Mouse (Mus musculus) cortical plate, adult 2 months (tissue): ENCODE data around the gene Zc3h18. TPM values are rescaled to one million over a fixed set of nuclear protein-coding genes. Genes with fewer than 3 reads are reported as not detected.

ENCODE experiments used
- H3K27ac ChIP-seq: fragments of 200-500 bp; 2 replicates; pipeline ENCODE4 v1.5.1; 2012; ENCODE audit warnings: low read length, control low read depth, inconsistent platforms; ENCODE audit not compliant: insufficient read depth
- H3K4me1 ChIP-seq: fragments of 200-500 bp; 2 replicates; pipeline ENCODE4 v1.6.1; 2011; ENCODE audit warnings: low read length; ENCODE audit not compliant: control insufficient read depth, insufficient read depth
- H3K4me3 ChIP-seq: fragments of 200-500 bp; 2 replicates; pipeline ENCODE4 v1.5.1; 2011; ENCODE audit warnings: mild to moderate bottlenecking, low read length, control low read depth; ENCODE audit not compliant: insufficient read depth
- CTCF ChIP-seq: fragments of 200-500 bp; IDR thresholded peaks from 2 replicates; pipeline ENCODE4 v1.5.1; 2011; ENCODE audit warnings: mild to moderate bottlenecking, control low read depth, low read length; ENCODE audit not compliant: insufficient read depth; ENCODE audit errors: extremely low read depth
- POLR2A ChIP-seq: fragments of 200-500 bp; IDR thresholded peaks from 2 replicates; pipeline ENCODE4 v1.6.1; 2011; ENCODE audit warnings: mild to moderate bottlenecking, low read length, control low read depth; ENCODE audit not compliant: insufficient read depth; ENCODE audit errors: extremely low read depth
- polyA plus RNA-seq: library from polyadenylated mRNA; depleted of rRNA; stranded (reverse); fragments of >200 nt; gene quantifications from 2 replicates; pipeline ENCODE4 v1.2.3, GENCODE M21; 2012

The Zc3h18 gene
- polyA plus RNA-seq, 1 experiment = 33.0 TPM

GRCm38 (mm10) chr8:122442356-122442755 is 65.9 kb downstream of the Zc3h18 start:
- Histone ChIP-seq H3K4me1 (no peaks in the 10 kb centered on the region), H3K4me3 (peak overlapping the region; percentile 71), H3K27ac (no peak overlapping the region)
- TF ChIP-seq CTCF = no peak
- no peak for TF ChIP-seq POLR2A

GRCm38 (mm10) chr8:122442781-122443180 is 66.4 kb downstream of the Zc3h18 start:
- Histone ChIP-seq H3K4me3 (peak overlapping the region; percentile 71), H3K4me1 (no peaks in the 10 kb centered on the region), H3K27ac (no peak overlapping the region)
- TF ChIP-seq POLR2A (no peak), CTCF (no peak)

GRCm38 (mm10) chr8:122443262-122444006 is 67.0 kb downstream of the Zc3h18 start, which contains the start of gene Mvd:
TSS of gene Mvd (minus strand) at chr8:122443422.
- H3K27ac ChIP-seq = peak within 1 kb of the TSS; percentile 79
- H3K4me1 ChIP-seq = no peaks in the 10 kb centered on the region
- H3K4me3 ChIP-seq = peak within 1 kb of the TSS; percentile 71
- no peak for TF ChIP-seq CTCF
- peak; percentile 98 for TF ChIP-seq POLR2A

GRCm38 (mm10) chr8:122444058-122444748 is 67.8 kb downstream of the Zc3h18 start:
- Histone ChIP-seq H3K27ac (peak overlapping the region; percentile 79), H3K4me3 (peak overlapping the region; percentile 71), H3K4me1 (no peaks in the 10 kb centered on the region)
- TF ChIP-seq CTCF = no peak
- TF ChIP-seq POLR2A = peak; percentile 56

- Histone ChIP-seq H3K4me1 (no peaks in the 10 kb centered on the region), H3K4me3 (no peak overlapping the region), H3K27ac (no peak overlapping the region)
- TF ChIP-seq POLR2A (no peak), CTCF (no peak)
Measured at GRCm38 (mm10) chr8:122445203-122445602, 68.8 kb downstream of the Zc3h18 start.

GRCm38 (mm10) chr8:122451161-122451703 is 74.8 kb downstream of the Zc3h18 start:
- Histone ChIP-seq H3K4me1 (peaks cover 2% of the 10 kb centered on the region), H3K4me3 (no peak overlapping the region), H3K27ac (no peak overlapping the region)
- TF ChIP-seq CTCF = no peak
- no peak for TF ChIP-seq POLR2A

GRCm38 (mm10) chr8:122452154-122452553 is 75.7 kb downstream of the Zc3h18 start:
- peaks cover 2% of the 10 kb centered on the region for H3K4me1 ChIP-seq
- TF ChIP-seq POLR2A (no peak), CTCF (no peak)
- H3K4me3 ChIP-seq = no peak overlapping the region
- no peak overlapping the region for H3K27ac ChIP-seq

GRCm38 (mm10) chr8:122454409-122454808 is 78.0 kb downstream of the Zc3h18 start:
- Histone ChIP-seq H3K4me3 (no peak overlapping the region), H3K4me1 (peaks cover 2% of the 10 kb centered on the region), H3K27ac (no peak overlapping the region)
- TF ChIP-seq POLR2A = no peak
- no peak for TF ChIP-seq CTCF

GRCm38 (mm10) chr8:122457171-122457570 is 80.8 kb downstream of the Zc3h18 start:
- H3K4me3 ChIP-seq = no peak overlapping the region
- peaks cover 9% of the 10 kb centered on the region for H3K4me1 ChIP-seq
- no peak overlapping the region for H3K27ac ChIP-seq
- TF ChIP-seq POLR2A (no peak), CTCF (no peak)
